In the genomic region with DNA sequence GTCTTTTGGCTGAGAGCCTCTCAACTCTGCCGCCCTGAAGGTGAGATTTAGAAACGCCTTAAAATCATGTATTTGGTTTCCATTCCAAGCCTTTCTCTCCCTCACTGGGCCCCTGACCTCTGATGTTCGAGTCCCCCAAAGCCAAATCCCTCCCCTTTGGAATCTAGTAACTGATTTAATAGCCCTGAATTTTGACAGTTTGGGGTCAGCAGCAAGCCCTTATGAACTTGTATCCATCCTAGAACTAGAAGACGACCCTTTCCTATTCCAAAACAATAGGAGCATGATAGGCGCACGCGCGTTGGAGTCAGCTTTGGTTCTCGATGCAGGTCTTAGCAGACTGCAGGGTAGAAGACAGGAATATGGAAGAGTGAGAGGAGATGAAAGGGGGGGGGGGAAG, we compare ENCODE assay signal across 7 mouse cellular contexts. TPM values are rescaled to one million over a fixed set of nuclear protein-coding genes. Genes with fewer than 3 reads are reported as not detected.
DNase-seq lines count a peak whose midpoint lies in the region; ATAC-seq and TF ChIP-seq lines count a peak whose summit lies in the region.

No protein-coding gene starts in this region.

- H3K4me3 ChIP-seq in thymus, adult 2 months (ENCODE audit: control insufficient read depth, insufficient read depth, low read length): peak overlapping the region; percentile 64
- H3K4me3 ChIP-seq in embryonic facial prominence, embryonic 10.5 days: peak overlapping the region; percentile 66
- H3K4me3 ChIP-seq in intestine, embryonic 15.5 days (replicated peaks): peak overlapping the region; percentile 55
- peak overlapping the region; percentile 39 for H3K4me3 ChIP-seq in liver, postnatal 0 days (ENCODE audit: low read depth, low read length)
- peak overlapping the region; percentile 60 for H3K4me3 ChIP-seq in olfactory bulb, adult 2 months (ENCODE audit: insufficient read depth, low read depth, low read length)

- peak overlapping the region; percentile 84 for H3K4me2 ChIP-seq in intestine, embryonic 15.5 days (replicated peaks)
- peak overlapping the region; percentile 72 for H3K4me2 ChIP-seq in liver, postnatal 0 days (ENCODE audit: low read depth, low read length)

- peak overlapping the region; percentile 44 for H3K27ac ChIP-seq in thymus, adult 2 months (ENCODE audit: control insufficient read depth, insufficient read depth, low read length)
- peak overlapping the region; percentile 92 for H3K27ac ChIP-seq in embryonic facial prominence, embryonic 10.5 days (replicated peaks)
- H3K27ac ChIP-seq in intestine, embryonic 15.5 days: peak overlapping the region; percentile 73
- H3K27ac ChIP-seq in liver, postnatal 0 days (ENCODE audit: low read depth): peak overlapping the region; percentile 83
- H3K27ac ChIP-seq in olfactory bulb, adult 2 months (ENCODE audit: insufficient read depth, low read depth, low read length): peak overlapping the region; percentile 3; the same call in 1 of the 2 replicates

- no peak for DNase-seq in thymus, adult 2 months
- DNase-seq in thymus, postnatal 0 days (ENCODE audit: low spot score): no peak
- no peak for DNase-seq in embryonic facial prominence, embryonic 10.5 days (ENCODE audit: low spot score)
- no peak for DNase-seq in liver, postnatal 0 days
- no peak for DNase-seq in layer of hippocampus, adult 8-10 months (ENCODE audit: low spot score in 2 of 2)

- H3K36me3 ChIP-seq in thymus, adult 2 months (ENCODE audit: control insufficient read depth, insufficient read depth, low read length): no peaks in the 10 kb centered on the region
- no peaks in the 10 kb centered on the region for H3K36me3 ChIP-seq in embryonic facial prominence, embryonic 10.5 days (replicated peaks)
- no peaks in the 10 kb centered on the region for H3K36me3 ChIP-seq in intestine, embryonic 15.5 days
- H3K36me3 ChIP-seq in liver, postnatal 0 days (replicated peaks; ENCODE audit: insufficient read depth, low read length): no peaks in the 10 kb centered on the region

- WGBS in thymus, adult 2 months: 23% methylated on average over 9 of the region's 9 CpGs
- WGBS in embryonic facial prominence, embryonic 10.5 days: 6% methylated on average over 9 of the region's 9 CpGs
- 3% methylated on average over 9 of the region's 9 CpGs for WGBS in intestine, embryonic 15.5 days
- WGBS in liver, postnatal 0 days (ENCODE audit: insufficient replicate concordance): 8% methylated on average over 9 of the region's 9 CpGs
- WGBS in olfactory bulb, adult 2 months: 1% methylated on average over 9 of the region's 9 CpGs

- no peak for TF ChIP-seq EP300 in liver, postnatal 0 days (IDR thresholded peaks at IDR 0.05; ENCODE audit: low read depth)

- H3K4me1 ChIP-seq in thymus, adult 2 months (replicated peaks; ENCODE audit: control insufficient read depth, insufficient read depth, low read length): peaks cover 3% of the 10 kb centered on the region
- peaks cover 30% of the 10 kb centered on the region for H3K4me1 ChIP-seq in embryonic facial prominence, embryonic 10.5 days
- H3K4me1 ChIP-seq in intestine, embryonic 15.5 days (replicated peaks): peaks cover 28% of the 10 kb centered on the region
- H3K4me1 ChIP-seq in liver, postnatal 0 days (ENCODE audit: insufficient read depth): peaks cover 52% of the 10 kb centered on the region
- peaks cover 7% of the 10 kb centered on the region; the same call in 1 of the 2 replicates for H3K4me1 ChIP-seq in olfactory bulb, adult 2 months (ENCODE audit: control insufficient read depth, insufficient read depth, low read length)

- H3K9me3 ChIP-seq in embryonic facial prominence, embryonic 10.5 days: 0 out of 2 replicates have a peak, but pooled peaks cover 2% of the 10 kb centered on the region
- H3K9me3 ChIP-seq in intestine, embryonic 15.5 days: no peaks in the 10 kb centered on the region
- no peaks in the 10 kb centered on the region for H3K9me3 ChIP-seq in liver, postnatal 0 days (ENCODE audit: low read length)

- H3K9ac ChIP-seq in intestine, embryonic 15.5 days: peak overlapping the region; percentile 67; the same call in 1 of the 2 replicates
- no peak overlapping the region for H3K9ac ChIP-seq in liver, postnatal 0 days (replicated peaks)

- peak; percentile 54 for ATAC-seq in intestine, embryonic 15.5 days
- ATAC-seq in liver, postnatal 0 days: peak; percentile 2

- H3K27me3 ChIP-seq in thymus, adult 2 months (ENCODE audit: control insufficient read depth, insufficient read depth, low read length): no peaks in the 10 kb centered on the region
- no peaks in the 10 kb centered on the region for H3K27me3 ChIP-seq in embryonic facial prominence, embryonic 10.5 days (replicated peaks; ENCODE audit: low read depth, poor library complexity, severe bottlenecking)
- no peaks in the 10 kb centered on the region for H3K27me3 ChIP-seq in intestine, embryonic 15.5 days (replicated peaks)
- H3K27me3 ChIP-seq in liver, postnatal 0 days (ENCODE audit: insufficient read depth, low read length): no peaks in the 10 kb centered on the region

- no peak for TF ChIP-seq POLR2A in thymus, adult 2 months (IDR thresholded peaks at IDR 0.05; ENCODE audit: control insufficient read depth, extremely low read depth, insufficient read depth, low read length, poor library complexity)
- TF ChIP-seq POLR2A in olfactory bulb, adult 2 months (IDR thresholded peaks at IDR 0.05; ENCODE audit: insufficient read depth, low read depth, low read length): no peak

- no peak for TF ChIP-seq CTCF in thymus, adult 2 months (IDR thresholded peaks at IDR 0.05; ENCODE audit: borderline replicate concordance, control insufficient read depth, extremely low read depth, insufficient read depth, low read length, poor library complexity)
- TF ChIP-seq CTCF in liver, postnatal 0 days (IDR thresholded peaks at IDR 0.05; ENCODE audit: low read depth): no peak
- no peak for TF ChIP-seq CTCF in olfactory bulb, adult 2 months (IDR thresholded peaks at IDR 0.05; ENCODE audit: insufficient read depth, low read depth, low read length)

RNA-seq across cellular contexts. Expression of a gene that starts 58.9 kb away (rescaled TPM):
- polyA plus RNA-seq in thymus, adult 2 months (2012; rRNA removed): 22.0 and 26.3 TPM in 2 replicates
- polyA plus RNA-seq in thymus, postnatal 0 days (2015; fragmentation: Nextera tagmentation; extraction: Ambion mirVana): 17.3 and 24.4 TPM in 2 replicates
- 24.3 and 26.1 TPM in 2 replicates for polyA plus RNA-seq in embryonic facial prominence, embryonic 10.5 days (2016; fragmentation: Nextera tagmentation; extraction: Ambion mirVana)
- polyA plus RNA-seq in intestine, embryonic 15.5 days (2015; fragmentation: Nextera tagmentation; extraction: Ambion mirVana): 31.8 and 38.6 TPM in 2 replicates
- polyA plus RNA-seq in liver, postnatal 0 days (2015; fragmentation: Nextera tagmentation; extraction: Ambion mirVana): 28.9 and 31.3 TPM in 2 replicates
- 62.6 and 277 TPM in 2 replicates for polyA plus RNA-seq in olfactory bulb, adult 2 months (2012; ENCODE audit: insufficient read depth, insufficient read length, low replicate concordance, missing spikeins)
- 10 to 100 TPM; 49.8 to 58.2 (median 50.7) TPM for total RNA-seq in layer of hippocampus, adult 8-10 months (2022)

Comparison
In these comparisons a context has a peak if more than half of its experiments do, and no peak if none do; other contexts are left out.
1. H3K27ac ChIP-seq: peak in every context shown above with its lines; median percentile 92 in embryonic facial prominence, embryonic 10.5 days; 83 in liver, postnatal 0 days; 73 in intestine, embryonic 15.5 days; 44 in thymus, adult 2 months; 3 in olfactory bulb, adult 2 months.